Mouse (Mus musculus) spleen, postnatal 14 days (tissue): ENCODE measurements around the gene Hsp90ab1.

ENCODE experiments used
- DNase-seq, 2 experiments: peaks; one replicate each; pipeline ENCODE4 v3.0.0; 2021 to 2022; ENCODE audit warnings: low spot score in 2 of 2

The Hsp90ab1 gene

GRCm38 (mm10) chr17:45596631-45597396 lies 23.7 kb upstream of the Hsp90ab1 start:
- DNase-seq = peak; percentile 44 to 71

GRCm38 (mm10) chr17:45595736-45596390 lies 22.8 kb upstream of the Hsp90ab1 start:
- DNase-seq = no peak

DNA sequence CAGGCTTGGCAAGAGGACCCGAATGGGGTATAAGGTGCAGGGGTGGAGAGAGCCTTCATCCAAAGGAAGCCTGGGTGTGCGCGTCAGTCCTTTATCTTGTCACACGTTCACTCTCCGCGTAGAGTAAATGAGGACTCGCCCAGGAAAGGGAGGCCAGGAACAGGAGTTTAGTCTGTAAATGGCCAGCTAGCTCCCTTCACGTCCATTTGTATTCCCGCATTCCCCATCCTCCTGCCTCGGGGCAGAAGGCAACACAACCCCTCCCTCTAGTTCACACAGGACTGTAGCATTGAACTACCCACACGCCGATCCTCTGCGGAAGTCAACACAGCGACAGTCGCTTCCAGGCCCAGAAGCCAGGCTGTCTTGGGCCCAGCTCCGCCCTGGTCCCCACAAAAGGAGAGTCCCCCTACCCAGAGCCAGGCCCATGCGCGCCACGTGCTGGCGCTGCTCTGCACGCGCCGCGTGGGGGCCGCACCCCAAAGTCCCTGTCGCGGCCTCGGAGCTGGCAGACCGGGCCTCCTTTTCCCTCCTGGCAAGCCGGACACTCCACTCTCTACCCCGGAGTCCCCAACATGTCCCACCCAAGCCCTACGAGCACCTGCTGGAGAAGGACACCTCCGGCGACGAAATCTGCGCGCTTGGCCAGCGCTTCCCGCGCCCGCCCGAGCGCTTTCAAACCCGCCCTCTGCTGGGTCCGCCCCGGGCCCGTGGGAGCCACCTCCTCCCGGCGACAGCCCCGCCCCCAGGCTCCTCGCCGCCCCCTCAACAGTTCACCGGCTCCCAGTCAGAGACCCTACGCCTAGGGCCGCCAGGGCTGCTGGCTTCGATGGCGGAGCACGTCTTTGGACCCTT lies 22.0 kb upstream of the Hsp90ab1 start:
- DNase-seq = peak; percentile 67 to 77

DNA sequence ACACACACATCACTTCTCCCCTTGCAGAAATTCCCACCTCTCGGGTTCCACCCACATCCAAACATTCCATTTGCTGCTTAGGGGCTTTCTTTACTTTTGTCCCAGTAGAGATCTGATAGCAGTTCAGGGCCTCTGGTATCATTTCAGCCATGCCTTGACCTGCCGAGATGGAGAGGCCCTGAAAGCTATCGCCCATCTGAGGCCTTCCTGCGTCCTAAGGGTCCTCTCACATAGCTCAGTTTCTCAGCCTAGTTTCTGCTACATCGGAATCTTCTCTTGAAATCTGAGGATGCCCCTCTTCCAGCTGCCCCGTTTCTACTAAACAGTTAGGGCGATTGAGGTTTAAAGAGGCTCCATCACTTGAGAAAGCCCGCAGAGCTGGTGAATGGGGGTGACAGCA lies 21.1 kb upstream of the Hsp90ab1 start:
- no peak for DNase-seq

DNA sequence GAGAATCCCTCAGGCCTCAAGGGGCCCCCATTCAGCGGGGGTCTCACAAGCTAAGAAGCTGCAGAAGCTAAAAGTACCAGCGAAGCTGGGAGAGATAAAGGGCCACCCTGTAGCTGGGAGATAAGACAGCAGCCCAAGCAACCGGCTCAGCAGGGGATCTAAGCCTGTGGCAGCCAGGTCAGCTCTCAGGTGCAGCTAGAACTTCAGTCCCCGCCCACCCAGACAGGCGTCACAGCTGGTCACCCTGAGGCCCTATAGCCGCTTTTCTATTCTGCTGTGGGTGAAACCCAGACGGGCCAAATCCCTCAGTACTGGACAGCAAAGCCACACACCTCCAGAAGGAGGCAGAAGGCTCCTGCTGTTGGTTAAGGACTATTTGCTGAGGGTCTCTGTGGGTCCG lies 20.4 kb upstream of the Hsp90ab1 start:
- peak; percentile 43 to 48 for DNase-seq

- no peak for DNase-seq
These were observed 19.7 kb upstream of the Hsp90ab1 start for GRCm38 (mm10) chr17:45592606-45593431.

DNA sequence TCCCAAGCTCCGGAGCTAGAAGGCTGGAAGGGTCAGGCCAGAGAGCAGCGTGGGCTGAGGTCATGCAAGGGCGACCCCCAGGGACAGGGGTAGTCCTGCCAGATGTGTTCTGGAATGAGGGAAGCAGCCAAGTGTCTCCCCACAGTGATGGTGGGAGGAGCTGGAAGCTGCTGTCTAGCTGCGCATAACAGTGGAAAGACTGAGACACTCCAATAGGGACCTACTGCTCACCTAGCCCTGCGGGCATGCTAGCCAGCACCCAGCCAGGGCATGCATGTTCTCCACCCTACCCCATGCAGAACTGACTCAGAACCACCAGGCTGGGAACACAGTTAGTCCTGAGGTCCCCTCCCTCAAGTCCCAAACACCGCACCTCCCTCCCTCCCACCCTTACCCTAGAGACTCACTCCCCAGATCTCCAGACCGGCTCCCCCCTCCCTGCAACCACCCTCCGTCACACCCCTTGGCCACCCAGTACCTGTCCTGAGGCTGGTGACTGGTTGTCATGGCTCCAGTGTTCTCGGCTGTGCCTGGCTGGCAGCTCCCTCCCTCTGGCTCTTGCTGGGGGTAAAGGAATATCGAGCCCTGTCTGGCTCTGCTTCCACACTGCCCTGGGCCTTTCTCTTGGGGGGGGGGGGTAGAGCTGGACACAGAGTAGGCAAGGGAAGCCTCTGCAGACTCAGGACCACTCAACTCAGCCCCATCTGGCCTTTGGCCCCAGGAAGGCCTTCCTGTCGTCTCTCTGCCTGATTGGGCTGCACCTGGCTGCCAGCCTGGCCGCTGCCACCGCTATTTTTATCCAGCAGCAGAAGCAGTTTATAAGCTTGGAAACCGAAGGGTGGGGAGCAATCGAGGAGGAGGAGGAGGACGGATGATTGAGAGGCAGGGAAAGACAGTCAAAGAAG lies 18.9 kb upstream of the Hsp90ab1 start:
- no peak for DNase-seq

- no peak for DNase-seq
These were observed 17.3 kb upstream of the Hsp90ab1 start for GRCm38 (mm10) chr17:45590410-45590809.

GRCm38 (mm10) chr17:45589844-45590243 lies 16.8 kb upstream of the Hsp90ab1 start:
- DNase-seq = no peak

DNA sequence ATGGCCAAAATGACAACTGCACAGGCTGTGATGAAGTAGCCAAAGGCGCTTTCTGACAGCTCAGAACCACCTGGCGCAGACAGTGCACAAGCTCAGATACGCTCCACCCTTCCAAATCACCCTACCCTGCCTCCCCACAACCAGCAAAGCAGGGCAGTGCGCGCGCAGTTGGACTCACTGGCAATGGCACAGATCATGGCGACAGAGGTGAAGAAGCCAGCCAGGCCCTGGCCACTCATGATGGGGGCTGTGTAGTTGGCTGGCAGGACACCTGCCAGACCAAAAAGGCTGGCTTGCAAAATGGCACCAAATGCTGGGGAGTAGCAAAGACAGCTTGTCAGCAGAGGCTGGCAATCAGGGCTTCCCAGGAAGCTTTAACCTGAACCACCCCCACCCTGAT lies 16.2 kb upstream of the Hsp90ab1 start:
- no peak for DNase-seq

DNA sequence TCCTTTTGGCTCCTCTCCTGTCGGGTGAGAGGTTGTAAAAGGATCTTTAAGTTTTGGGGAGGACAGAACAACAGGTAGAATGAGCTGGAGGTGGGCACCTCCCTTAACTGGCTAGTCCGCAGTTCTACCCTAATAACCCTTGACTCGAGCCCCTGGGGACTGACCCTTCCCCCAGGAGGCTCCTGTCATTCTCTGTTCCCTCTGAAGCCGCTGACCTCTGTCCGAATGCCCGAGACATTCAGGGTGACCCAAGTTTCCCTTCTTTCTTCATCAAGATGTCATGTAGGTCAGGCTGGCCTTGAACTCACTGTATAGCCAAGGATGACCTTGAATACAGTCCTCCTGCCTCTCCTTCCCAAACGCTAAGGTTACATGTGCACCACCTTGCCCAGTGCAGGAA lies 15.3 kb upstream of the Hsp90ab1 start:
- no peak for DNase-seq

- no peak for DNase-seq
These were observed 13.4 kb upstream of the Hsp90ab1 start for GRCm38 (mm10) chr17:45586449-45586837.

DNA sequence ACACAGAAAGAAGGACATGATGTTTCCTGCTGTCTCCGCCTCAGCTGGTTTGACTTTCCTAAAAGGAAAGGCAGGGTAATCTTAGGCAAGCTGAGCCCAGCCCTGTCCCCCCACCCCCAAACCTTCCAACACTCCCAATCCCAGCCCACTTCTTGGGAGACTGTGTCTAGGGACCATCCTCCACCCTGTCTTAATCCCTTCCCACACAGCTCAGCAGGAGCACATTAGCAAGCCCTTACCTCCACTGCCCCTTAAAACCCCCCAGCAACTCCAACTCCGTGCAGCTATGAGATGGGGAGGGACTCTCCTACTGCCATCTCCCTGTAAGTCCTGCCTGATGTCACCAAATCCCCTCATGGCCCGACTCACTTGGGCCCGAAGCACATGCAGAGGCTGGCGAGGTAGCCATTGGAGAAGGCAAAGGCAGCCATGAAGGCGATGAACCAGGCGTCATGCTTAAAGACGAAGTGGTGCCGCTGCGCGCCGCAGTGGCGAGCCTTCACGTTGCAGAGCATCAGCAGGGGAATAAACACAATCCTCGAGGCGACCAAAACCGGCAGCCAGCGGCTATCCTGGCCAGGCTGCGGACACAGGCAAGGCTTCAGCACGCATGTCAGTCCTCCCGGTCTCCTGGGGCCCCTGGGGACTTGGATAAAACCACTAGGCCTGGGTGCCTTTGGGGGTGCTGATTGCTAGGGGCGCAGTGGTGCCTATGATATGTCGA lies 12.8 kb upstream of the Hsp90ab1 start:
- DNase-seq = no peak

DNA sequence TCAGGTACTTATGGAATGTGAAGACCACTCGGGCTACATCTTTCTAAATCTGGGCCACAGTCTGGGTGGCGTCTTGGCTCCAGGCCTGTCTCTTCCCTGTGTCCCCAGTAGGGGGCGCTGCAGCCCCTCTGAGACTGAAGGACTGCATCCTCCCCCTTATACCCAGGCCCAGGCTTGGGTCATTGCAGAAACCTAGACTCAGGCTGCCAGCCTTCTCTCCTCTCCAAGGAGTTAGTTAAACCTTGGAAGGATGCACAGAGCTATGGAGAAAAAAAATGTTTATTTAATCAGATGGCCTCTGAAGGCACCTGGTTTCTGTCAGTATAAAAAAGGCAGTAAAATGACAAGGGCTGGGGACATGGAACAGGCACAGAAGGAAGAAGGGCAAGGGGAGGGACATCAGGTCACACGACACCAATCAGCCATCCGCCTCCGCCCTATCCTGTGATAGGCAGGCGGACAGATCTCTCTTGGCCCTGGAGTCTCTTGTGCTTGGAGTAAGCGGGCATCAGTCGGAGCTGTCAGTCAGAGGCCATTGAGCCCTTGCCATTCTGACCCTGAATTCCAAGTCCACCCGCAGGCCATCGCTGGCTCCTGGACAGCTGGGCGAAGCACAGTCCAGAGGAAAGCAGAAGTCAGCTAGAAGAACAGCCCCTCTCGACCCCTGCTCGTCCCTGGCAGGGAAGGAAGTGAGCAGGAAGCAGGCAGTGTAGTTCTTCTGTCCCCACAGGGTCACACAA lies 12.0 kb upstream of the Hsp90ab1 start:
- DNase-seq = peak; percentile 40 to 69

GRCm38 (mm10) chr17:45584096-45584896 lies 11.2 kb upstream of the Hsp90ab1 start:
- no peak for DNase-seq

- no peak for DNase-seq
These were observed 9.8 kb upstream of the Hsp90ab1 start for GRCm38 (mm10) chr17:45582715-45583355.

- DNase-seq = no peak
These were observed 9.1 kb upstream of the Hsp90ab1 start for GRCm38 (mm10) chr17:45582188-45582587.

DNA sequence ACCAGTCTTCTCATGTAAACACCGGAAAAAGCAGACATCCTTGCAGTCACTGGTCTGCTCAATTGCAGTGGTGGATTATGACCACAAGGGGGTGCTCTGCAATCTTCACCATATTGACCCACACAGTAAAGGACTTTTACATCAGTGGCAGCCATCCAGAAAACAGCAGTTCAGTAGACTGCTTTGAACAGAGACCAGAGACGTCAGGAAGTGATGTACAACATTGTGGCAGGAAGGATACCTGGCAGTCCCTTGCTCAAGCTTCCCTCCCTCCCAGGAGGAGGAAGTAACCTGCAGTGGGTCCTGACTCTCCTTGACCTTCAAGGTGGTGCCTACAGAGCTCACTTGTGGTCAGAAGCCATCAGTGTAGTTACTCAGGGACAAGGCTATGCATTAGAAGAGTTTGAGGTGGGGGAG lies 8.5 kb upstream of the Hsp90ab1 start:
- peak; percentile 47 to 73 for DNase-seq
